Mouse (Mus musculus) urinary bladder, postnatal 14 days (tissue): ENCODE results near the gene Syt11.
A peak's percentile ranks its signal among the peaks of the same experiment; 100 is the strongest.
"Not testable (repeated sequence)": the region's sequence is repeated elsewhere in the genome, so short reads cannot be mapped to it uniquely, and the experiment has no call there.

ENCODE experiments used
- DNase-seq: peaks from one replicate; pipeline ENCODE4 v3.0.0; 2021; ENCODE audit warnings: low spot score

Gene Syt11

GRCm38 (mm10) chr3:88736556-88736955 lies 38.4 kb downstream of the Syt11 start:
- no peak for DNase-seq

- peak; percentile 25 for DNase-seq
Observed at GRCm38 (mm10) chr3:88719098-88719497, 55.9 kb downstream of the Syt11 start.

- no peak for DNase-seq
Observed at GRCm38 (mm10) chr3:88717831-88718230, 57.1 kb downstream of the Syt11 start.

- DNase-seq = no peak
Observed at GRCm38 (mm10) chr3:88717198-88717798, 57.7 kb downstream of the Syt11 start.

- peak; percentile 87 for DNase-seq
Observed at GRCm38 (mm10) chr3:88716399-88717197, 58.4 kb downstream of the Syt11 start, which contains the start of gene Rit1. TSS of gene Rit1 (plus strand) at chr3:88716838.

GRCm38 (mm10) chr3:88715716-88716115 lies 59.2 kb downstream of the Syt11 start:
- DNase-seq = not testable (repeated sequence)

- no peak for DNase-seq
Observed at GRCm38 (mm10) chr3:88714725-88715124, 60.2 kb downstream of the Syt11 start.

GRCm38 (mm10) chr3:88713709-88714108 lies 61.3 kb downstream of the Syt11 start:
- no peak for DNase-seq

GRCm38 (mm10) chr3:88701222-88701621 lies 73.7 kb downstream of the Syt11 start:
- no peak for DNase-seq

GRCm38 (mm10) chr3:88700247-88700646 lies 74.7 kb downstream of the Syt11 start:
- no peak for DNase-seq

- no peak for DNase-seq
Observed at GRCm38 (mm10) chr3:88698834-88699233, 76.1 kb downstream of the Syt11 start.

GRCm38 (mm10) chr3:88698051-88698450 lies 76.9 kb downstream of the Syt11 start:
- DNase-seq = no peak

GRCm38 (mm10) chr3:88695545-88695944 lies 79.4 kb downstream of the Syt11 start:
- DNase-seq = no peak
